Mouse (Mus musculus) left cerebral cortex, adult 2 months (tissue): ENCODE measurements at regions not wholly inside any gene's neighbourhood (a gene's known extent, or its start where the extent isn't known, plus 50 kb on each side); places are given as distances from the start of the nearest gene placed in this dataset.

Experiments used
- DNase-seq, 2 experiments: peaks; one replicate each; pipeline ENCODE4 v3.0.0; 2021 to 2022; ENCODE audit warnings: low spot score in 2 of 2, mixed read lengths in 1 of 2; ENCODE audit errors: extremely low spot score in 1 of 2
- H3K27ac ChIP-seq: fragments of 200-600 bp; 2 replicates; pipeline ENCODE4 v1.8.1; 2022
- H3K4me3 ChIP-seq: fragments of 200-600 bp; 2 replicates; pipeline ENCODE4 v1.8.1; 2022
- CTCF ChIP-seq: fragments of 200-600 bp; IDR thresholded peaks from 2 replicates; pipeline ENCODE4 v1.8.1; 2022; ENCODE audit warnings: antibody characterized with exemption, mild to moderate bottlenecking, moderate library complexity
- intact Hi-C: fragments of 180-260 bp; cut with DNase I; formaldehyde crosslinking; loops from one replicate; pipeline ENCODE4 v1.15.1; 2025

DNA sequence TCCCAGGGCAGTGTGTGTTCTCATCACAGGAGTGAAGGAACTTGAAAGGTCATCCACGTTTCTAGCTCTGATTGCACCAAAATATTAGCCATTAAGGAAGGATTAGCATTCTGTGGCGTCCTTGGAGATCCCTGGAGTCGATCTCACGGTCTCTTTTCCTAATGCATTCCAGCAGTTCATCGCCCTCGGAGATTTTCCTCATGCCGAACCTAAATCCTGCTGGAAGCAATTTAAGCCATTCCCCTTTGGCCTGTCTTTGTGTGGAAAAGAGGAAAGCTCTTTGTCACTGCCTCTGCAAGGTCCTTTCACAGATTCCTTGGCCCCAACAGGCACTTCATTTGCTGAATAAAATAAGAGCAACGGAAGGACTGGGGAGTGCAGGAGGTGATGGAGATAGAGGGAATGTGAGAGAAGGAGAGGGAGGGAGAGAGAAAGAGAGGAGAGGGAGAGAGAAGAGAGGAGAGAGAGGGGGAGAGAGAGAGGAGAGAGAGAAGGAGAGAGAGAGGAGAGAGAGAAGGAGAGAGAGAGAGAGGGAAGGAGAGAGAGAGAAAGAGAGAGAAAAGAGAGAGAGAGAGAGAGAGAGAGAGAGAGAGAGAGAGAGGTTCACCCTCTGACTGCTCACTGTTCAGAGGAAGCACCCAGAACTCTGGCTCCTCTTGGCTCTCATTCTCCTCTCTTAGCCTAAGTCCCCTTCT is 177.2 kb upstream of the Zfp462 start:
- intact Hi-C loops: no loop called here
- no peak for DNase-seq
- TF ChIP-seq CTCF: no peak
- H3K27ac ChIP-seq: no peak overlapping the region
- no peak overlapping the region for H3K4me3 ChIP-seq

DNA sequence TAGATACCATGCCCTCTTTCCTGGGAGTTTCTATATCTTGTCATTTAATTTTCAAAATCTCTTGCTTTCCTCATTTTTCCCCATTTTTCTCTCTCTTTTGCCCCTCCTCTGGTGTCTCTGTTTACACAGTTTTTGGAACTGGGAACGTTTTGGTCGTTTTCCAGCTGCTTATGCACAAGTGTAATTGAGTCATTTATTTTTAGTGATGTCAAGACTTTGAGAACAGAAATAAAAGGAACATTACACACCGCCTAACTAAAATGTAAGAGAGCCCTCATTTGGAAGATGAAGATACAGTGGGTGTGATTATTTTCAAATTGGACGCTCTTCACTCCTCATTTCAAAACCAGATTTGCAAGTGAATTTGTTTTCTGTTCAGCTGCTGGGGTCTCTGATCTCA is 176.0 kb upstream of the Zfp462 start:
- Histone ChIP-seq H3K4me3 (no peak overlapping the region), H3K27ac (no peak overlapping the region)
- TF ChIP-seq CTCF: no peak
- intact Hi-C loops: no loop called here
- no peak for DNase-seq

DNA sequence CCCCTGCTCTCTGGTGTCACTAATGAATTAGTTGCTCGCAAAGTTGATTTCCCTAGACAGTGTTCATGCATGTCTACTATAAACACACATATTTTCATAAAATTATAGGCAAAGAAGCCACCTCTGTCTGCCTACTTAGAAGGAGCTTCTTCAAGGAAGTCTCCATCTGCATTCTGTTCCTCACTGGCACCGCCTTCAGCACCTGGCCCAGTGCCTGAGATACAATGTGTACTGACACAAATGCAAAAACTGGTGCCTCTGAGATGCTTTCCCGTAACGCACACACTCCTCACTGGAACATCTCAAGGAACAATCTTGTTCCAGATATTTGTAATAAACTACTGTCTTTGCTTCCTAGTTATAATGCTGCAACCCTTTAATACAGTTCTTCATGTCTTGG is 170.8 kb upstream of the Zfp462 start:
- TF ChIP-seq CTCF: no peak
- Histone ChIP-seq H3K27ac (no peak overlapping the region), H3K4me3 (no peak overlapping the region)
- DNase-seq: peak; percentile 14 to 65
- intact Hi-C loops: loop anchor here (5.0 to 10.0 kb wide), 2 partner anchors 173 to 839 kb away; partner anchors contain the start of gene Zfp462

DNA sequence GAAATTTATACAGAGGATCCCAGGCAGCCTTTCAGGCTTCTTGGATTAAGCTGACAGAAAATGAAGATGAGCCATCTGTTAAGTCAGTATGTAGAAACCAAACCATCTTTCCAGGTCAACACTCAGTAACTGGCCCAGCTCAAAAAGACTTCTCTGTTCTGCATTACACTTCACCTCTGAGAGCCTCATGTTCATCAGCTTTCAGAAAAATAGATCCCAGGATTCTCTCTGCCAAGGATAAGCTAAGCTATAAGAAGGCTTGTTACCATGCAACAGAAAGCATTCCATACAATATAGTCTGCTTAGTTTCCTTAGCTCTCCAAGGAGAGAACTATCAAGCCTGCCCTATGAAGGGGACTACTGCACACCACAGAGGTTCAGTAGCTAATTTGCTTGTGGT is 170.1 kb upstream of the Zfp462 start:
- Histone ChIP-seq H3K27ac (no peak overlapping the region), H3K4me3 (no peak overlapping the region)
- TF ChIP-seq CTCF: no peak
- no peak for DNase-seq
- intact Hi-C loops: loop anchor here (5.0 to 10.0 kb wide), 2 partner anchors 173 to 840 kb away; partner anchors contain the start of gene Zfp462

- intact Hi-C loops: no loop called here
- DNase-seq: no peak
- no peak for TF ChIP-seq CTCF
- no peak overlapping the region for H3K27ac ChIP-seq
- no peak overlapping the region for H3K4me3 ChIP-seq
These were observed 164.3 kb upstream of the Zfp462 start for GRCm38 (mm10) chr4:54780511-54780910.

GRCm38 (mm10) chr4:54791217-54791742 is 153.6 kb upstream of the Zfp462 start:
- Histone ChIP-seq H3K27ac (no peak overlapping the region), H3K4me3 (no peak overlapping the region)
- DNase-seq: no peak
- intact Hi-C loops: no loop called here
- no peak for TF ChIP-seq CTCF

DNA sequence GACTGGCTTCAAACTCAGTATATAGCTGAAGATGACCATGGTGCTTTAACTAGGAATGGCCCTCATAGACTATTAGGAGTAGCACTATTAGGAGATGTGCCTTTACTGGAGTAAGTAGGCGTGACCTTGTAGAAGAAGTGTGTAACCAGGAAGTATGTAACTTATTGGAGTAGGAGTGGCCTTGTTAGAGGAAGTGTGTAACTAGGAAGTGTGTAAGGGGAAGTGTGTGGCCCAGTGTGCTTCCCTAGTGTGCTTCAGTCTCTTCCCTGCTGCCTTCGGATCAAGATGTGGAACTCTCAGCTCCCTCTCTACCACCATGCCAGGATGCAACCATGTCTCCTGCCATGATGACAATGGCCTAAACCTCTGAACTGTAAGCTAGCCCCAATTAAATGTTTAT is 151.0 kb upstream of the Zfp462 start:
- no peak for DNase-seq
- Histone ChIP-seq H3K27ac (no peak overlapping the region), H3K4me3 (no peak overlapping the region)
- no peak for TF ChIP-seq CTCF
- intact Hi-C loops: no loop called here

GRCm38 (mm10) chr4:54795246-54795645 is 149.6 kb upstream of the Zfp462 start:
- DNase-seq: no peak
- no peak overlapping the region for H3K27ac ChIP-seq
- intact Hi-C loops: no loop called here
- H3K4me3 ChIP-seq: no peak overlapping the region
- TF ChIP-seq CTCF: no peak

GRCm38 (mm10) chr4:54798523-54798922 is 146.3 kb upstream of the Zfp462 start:
- no peak for DNase-seq
- no peak overlapping the region for H3K4me3 ChIP-seq
- no peak for TF ChIP-seq CTCF
- intact Hi-C loops: no loop called here
- H3K27ac ChIP-seq: no peak overlapping the region

DNA sequence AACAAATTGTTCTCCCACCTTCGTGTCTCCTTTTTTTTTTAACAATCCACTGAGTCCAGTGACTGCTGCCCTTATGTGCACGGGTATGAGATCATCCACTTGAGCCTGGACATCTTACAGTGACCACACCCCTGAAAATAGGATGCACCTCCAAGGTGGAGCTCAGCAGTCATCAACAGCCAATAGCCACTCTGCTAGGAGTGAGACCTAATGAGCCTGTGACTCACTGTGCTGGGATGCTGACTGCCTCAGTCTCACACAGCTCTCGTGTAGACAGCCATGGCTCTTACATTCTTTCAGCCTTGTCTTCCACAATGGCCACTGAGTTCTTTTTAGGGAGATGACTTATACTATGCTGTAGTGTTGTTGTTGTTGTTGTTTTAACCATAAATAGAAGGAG is 133.7 kb upstream of the Zfp462 start:
- DNase-seq: no peak
- no peak overlapping the region for H3K4me3 ChIP-seq
- TF ChIP-seq CTCF: no peak
- intact Hi-C loops: no loop called here
- H3K27ac ChIP-seq: no peak overlapping the region

DNA sequence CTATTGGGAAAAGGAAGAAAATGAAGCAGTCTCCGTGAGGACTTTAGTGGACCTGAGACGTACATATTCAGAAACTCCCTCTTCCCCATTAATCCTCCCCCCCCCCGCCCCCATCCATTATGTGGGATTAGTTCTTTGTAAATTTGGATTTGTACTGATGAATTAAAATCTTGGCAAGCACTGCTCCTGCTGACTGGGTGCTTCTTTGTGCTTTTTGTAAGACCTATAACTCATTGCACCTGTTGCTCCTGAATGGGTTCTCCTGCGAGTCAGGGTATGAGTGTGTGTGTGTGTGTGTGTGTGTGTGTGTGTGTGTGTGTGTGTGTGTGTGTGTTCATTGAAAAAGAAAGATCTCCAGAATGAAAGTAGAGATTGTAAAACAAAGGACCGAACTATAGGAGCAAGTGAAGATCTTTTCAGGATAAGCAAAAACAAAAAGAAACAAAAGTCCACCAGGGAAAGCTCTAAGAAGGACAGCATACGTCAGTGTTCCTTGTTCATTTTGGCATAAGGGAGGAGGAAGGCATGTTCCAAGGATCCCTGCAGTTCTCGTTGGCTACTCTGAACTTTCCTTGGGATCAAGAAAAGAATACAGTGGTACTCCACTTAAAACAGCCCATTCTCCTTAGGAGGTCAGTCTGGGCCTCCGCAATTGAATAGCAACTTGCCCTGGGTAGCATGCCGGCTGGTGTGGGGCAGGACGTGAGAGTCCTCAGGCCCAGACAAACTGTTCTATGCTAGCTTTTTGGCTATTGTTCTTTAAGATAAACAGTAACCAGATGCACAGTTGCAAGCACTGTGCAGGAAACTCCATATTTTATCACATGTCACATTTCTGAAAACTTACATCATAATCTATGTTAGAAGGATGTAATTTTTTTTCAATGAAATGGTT is 131.9 kb upstream of the Zfp462 start:
- Histone ChIP-seq H3K4me3 (no peak overlapping the region), H3K27ac (no peak overlapping the region)
- no peak for TF ChIP-seq CTCF
- no peak for DNase-seq
- intact Hi-C loops: no loop called here

DNA sequence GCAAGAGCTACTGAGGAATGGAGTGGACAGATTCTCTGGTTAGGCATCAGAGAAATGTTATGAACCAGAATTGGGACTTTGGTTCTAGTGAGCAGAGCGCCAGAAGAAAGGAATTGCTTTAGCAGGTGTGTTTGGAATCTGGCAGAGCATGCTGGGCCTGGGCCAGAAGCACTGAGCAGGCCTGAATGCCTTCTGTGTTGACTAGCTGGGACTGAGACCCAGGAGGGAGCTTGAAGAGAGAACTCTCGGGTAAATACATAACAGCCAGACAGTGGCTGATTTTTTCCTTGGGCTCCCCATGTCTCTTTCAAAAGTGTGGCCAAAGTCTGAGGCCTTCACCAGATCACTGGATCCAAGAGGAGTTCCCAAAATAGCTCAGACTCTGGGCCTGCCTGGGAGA is 107.5 kb upstream of the Zfp462 start:
- TF ChIP-seq CTCF: no peak
- intact Hi-C loops: no loop called here
- DNase-seq: no peak
- no peak overlapping the region for H3K4me3 ChIP-seq
- H3K27ac ChIP-seq: no peak overlapping the region
